Mouse (Mus musculus) stomach, postnatal 0 days (tissue): Measurements from ENCODE around the gene Nol4l.

Source experiments
- CTCF ChIP-seq: IDR thresholded peaks from 2 replicates; pipeline ENCODE4 v1.5.1; 2016; ENCODE audit warnings: antibody characterized with exemption, low read depth, mild to moderate bottlenecking, moderate library complexity
- EP300 ChIP-seq: optimal IDR thresholded peaks from 2 replicates; pipeline ENCODE3; 2016; ENCODE audit warnings: antibody characterized with exemption

- no peak for TF ChIP-seq CTCF
- TF ChIP-seq EP300, result no peak
These were observed 39.7 kb downstream of the Nol4l start for GRCm38 (mm10) chr2:153490116-153490515.
